Comparison of ENCODE assay signal across 25 mouse cellular contexts in the genomic region with DNA sequence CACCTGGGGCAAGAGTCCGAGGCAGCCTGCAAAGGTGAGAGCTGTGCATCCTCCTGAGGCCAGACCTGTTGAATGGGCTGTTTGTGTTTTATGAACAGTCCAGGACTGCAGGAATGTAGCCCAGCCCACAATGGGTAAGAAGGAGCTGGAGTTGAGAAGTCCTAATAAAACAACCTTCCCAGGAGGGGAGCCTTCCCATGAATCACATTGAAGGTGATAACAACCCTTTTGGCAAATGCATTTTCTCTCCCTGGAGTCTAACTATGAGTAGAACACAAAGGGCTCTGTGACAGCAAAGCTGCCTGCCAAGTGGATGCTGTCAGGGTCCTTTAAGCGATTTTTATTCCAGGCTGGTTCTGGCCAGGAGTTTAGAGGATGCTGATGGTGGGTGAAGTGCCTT.
"Had no signal": no experiment of that assay in that cellular context is flagged by ENCODE, and none has a peak within 500 bp of the region (broad histone marks: within the 10 kb centered on the region; RNA-seq: fewer than 3 reads in every experiment).

No protein-coding gene starts in this region.

- H3K4me1 ChIP-seq: hindbrain, embryonic 13.5 days had no signal

- DNase-seq: gastrocnemius, postnatal 14 days; gastrocnemius, postnatal 36 days; heart, adult 11 months; heart, adult 2 months; heart, postnatal 14 days; heart, postnatal 36 days; kidney, adult 18-20 months; kidney, adult 8-10 months; kidney, postnatal 10 days; kidney, postnatal 25 days; kidney, postnatal 4 days had no signal

- H3K27ac ChIP-seq: heart, adult 2 months; heart, embryonic 13.5 days; heart, embryonic 15.5 days; hindbrain, embryonic 13.5 days; intestine, embryonic 15.5 days; layer of hippocampus, adult 2 months; left cerebral cortex, adult 2 months; limb, embryonic 12.5 days; limb, embryonic 15.5 days; liver, embryonic 12.5 days; liver, embryonic 14.5 days had no signal

- H3K9me3 ChIP-seq: heart, embryonic 13.5 days; heart, embryonic 15.5 days; hindbrain, embryonic 13.5 days; intestine, embryonic 15.5 days; limb, embryonic 12.5 days; limb, embryonic 15.5 days; liver, embryonic 12.5 days had no signal

- H3K4me3 ChIP-seq: heart, adult 2 months; heart, embryonic 13.5 days; heart, embryonic 15.5 days; hindbrain, embryonic 13.5 days; intestine, embryonic 15.5 days; layer of hippocampus, adult 2 months; left cerebral cortex, adult 2 months; limb, embryonic 12.5 days; limb, embryonic 15.5 days; liver, embryonic 12.5 days had no signal

- H3K27me3 ChIP-seq: heart, embryonic 13.5 days; heart, embryonic 15.5 days; hindbrain, embryonic 13.5 days; intestine, embryonic 15.5 days; limb, embryonic 15.5 days had no signal

- H3K4me2 ChIP-seq: heart, embryonic 11.5 days; heart, embryonic 13.5 days; heart, embryonic 15.5 days; hindbrain, embryonic 13.5 days; intestine, embryonic 15.5 days; limb, embryonic 12.5 days; limb, embryonic 15.5 days; liver, embryonic 12.5 days had no signal

- ATAC-seq: hindbrain, embryonic 16.5 days; inflammation-experienced regulatory T-cells, adult 6 months; intestine, embryonic 15.5 days; intestine, postnatal 0 days; liver, embryonic 12.5 days had no signal

- H3K9ac ChIP-seq: heart, embryonic 13.5 days; heart, embryonic 15.5 days; hindbrain, embryonic 13.5 days; intestine, embryonic 15.5 days; limb, embryonic 12.5 days; limb, embryonic 15.5 days; liver, embryonic 12.5 days; liver, embryonic 14.5 days had no signal

- H3K36me3 ChIP-seq: heart, embryonic 13.5 days; heart, embryonic 15.5 days; hindbrain, embryonic 13.5 days; intestine, embryonic 15.5 days; limb, embryonic 12.5 days; limb, embryonic 15.5 days; liver, embryonic 12.5 days had no signal
